Comparison of ENCODE assay signal across 8 mouse cellular contexts in the genomic region with DNA sequence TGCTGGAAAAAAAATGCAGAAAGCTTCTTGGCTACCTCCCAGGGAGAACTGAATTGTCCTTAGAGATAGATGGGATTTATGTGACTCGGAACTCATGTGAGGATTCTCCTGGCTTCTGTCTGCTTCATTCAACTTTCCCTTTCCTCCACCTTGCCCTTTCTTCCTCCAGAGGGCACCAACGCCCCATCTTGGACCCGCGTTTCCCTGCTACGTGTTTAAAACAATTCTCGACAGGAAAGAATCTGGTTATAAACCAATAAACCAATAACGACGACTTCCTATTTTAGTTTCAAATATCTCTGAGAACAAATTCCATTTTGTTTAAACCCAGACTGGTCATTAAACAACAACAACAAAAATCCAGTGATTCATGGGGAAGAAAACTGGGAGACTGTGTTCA.
DNase-seq lines count a peak whose midpoint lies in the region; ATAC-seq and TF ChIP-seq lines count a peak whose summit lies in the region.

No protein-coding gene starts in this region.

- no peaks in the 10 kb centered on the region for H3K27me3 ChIP-seq in limb, embryonic 11.5 days (ENCODE audit: control insufficient read depth, insufficient read depth, low read length)

- no peak for TF ChIP-seq POLR2A in cortical plate, adult 2 months (IDR thresholded peaks at IDR 0.05; ENCODE audit: extremely low read depth, insufficient read depth, low read length)

- no peaks in the 10 kb centered on the region for H3K9me3 ChIP-seq in limb, embryonic 11.5 days (ENCODE audit: control insufficient read depth, low read length)

- WGBS in limb, embryonic 11.5 days, result 5% methylated on average over 8 of the region's 8 CpGs

- DNase-seq in ovary, postnatal 10 days (ENCODE audit: low spot score), result peak; percentile 9
- DNase-seq in ovary, adult 18-20 months (ENCODE audit: low spot score), result no peak
- peak; percentile 35 to 59 for DNase-seq in gastrocnemius, postnatal 4 days (ENCODE audit: low spot score in 2 of 2)
- peak; percentile 49 for DNase-seq in kidney, adult 9 months
- DNase-seq in limb, embryonic 11.5 days (ENCODE audit: low spot score), result peak; percentile 80
- peak; percentile 82 for DNase-seq in naive thymus-derived CD4-positive, alpha-beta T cell, adult 2 months (ENCODE audit: low read depth)
- DNase-seq in testis, postnatal 14 days (ENCODE audit: low spot score), result peak; percentile 7

- ATAC-seq in limb, embryonic 11.5 days (ENCODE audit: insufficient number of reproducible peaks, low FRiP score, low TSS enrichment, low read depth), result no peak

- no peak overlapping the region for H3K27ac ChIP-seq in cortical plate, adult 2 months (ENCODE audit: insufficient read depth, low read length)
- no peak overlapping the region for H3K27ac ChIP-seq in limb, embryonic 11.5 days (replicated peaks; ENCODE audit: low read depth, low read length)

- TF ChIP-seq CTCF in cortical plate, adult 2 months (IDR thresholded peaks at IDR 0.05; ENCODE audit: extremely low read depth, insufficient read depth, low read length), result peak; percentile 77

- H3K4me2 ChIP-seq in limb, embryonic 11.5 days (ENCODE audit: low read depth, severe bottlenecking), result no peak overlapping the region

- no peaks in the 10 kb centered on the region for H3K36me3 ChIP-seq in limb, embryonic 11.5 days (ENCODE audit: control insufficient read depth, insufficient read depth, low read length)

- H3K9ac ChIP-seq in limb, embryonic 11.5 days (ENCODE audit: low read length), result no peak overlapping the region

- H3K4me1 ChIP-seq in cortical plate, adult 2 months (ENCODE audit: control insufficient read depth, insufficient read depth, low read length), result no peaks in the 10 kb centered on the region
- H3K4me1 ChIP-seq in limb, embryonic 11.5 days (ENCODE audit: control insufficient read depth, insufficient read depth, low read length), result no peaks in the 10 kb centered on the region

- no peak overlapping the region for H3K4me3 ChIP-seq in cortical plate, adult 2 months (ENCODE audit: insufficient read depth, low read length)
- H3K4me3 ChIP-seq in limb, embryonic 11.5 days (ENCODE audit: low read depth, low read length), result no peak overlapping the region
